In the genomic region with DNA sequence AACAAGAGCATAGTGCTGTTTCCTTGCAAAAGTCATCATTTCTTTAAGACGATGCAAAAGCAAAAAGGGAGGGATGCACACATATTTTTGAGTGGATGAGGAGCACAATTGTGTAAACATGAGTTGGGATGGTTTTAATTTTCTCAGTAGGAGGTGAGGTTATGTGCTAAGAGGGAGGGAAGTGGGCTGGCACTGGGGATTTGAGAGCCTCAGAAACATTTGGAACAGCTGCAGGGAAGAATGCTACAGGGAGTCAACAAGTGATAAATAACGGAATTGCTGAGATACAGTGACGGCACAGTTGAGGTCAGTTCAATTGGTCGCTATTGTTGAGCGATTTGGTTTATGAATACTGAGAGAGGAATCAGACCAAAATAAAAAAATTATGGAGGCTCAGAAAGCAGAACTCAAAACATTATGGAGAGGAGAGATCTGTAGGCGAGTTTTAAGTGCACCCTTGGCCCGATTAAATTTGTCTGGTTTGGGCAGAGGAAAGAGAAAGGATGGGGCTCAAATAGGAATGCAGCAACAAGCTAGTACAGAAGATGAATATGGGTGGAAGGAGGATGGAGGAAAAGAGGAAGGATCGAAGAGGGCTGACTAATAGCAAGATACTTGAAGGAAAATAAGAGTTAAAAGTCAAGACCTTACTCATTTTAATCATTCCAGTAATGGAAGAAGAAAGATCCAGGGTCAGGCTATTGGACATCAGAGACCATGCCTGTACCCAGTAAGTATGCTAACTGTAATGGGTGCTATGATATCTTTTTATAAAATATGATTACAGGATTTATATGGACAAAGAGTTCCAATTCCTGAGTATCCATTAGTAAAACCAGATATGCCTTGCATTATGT, we compare ENCODE assay signal across 11 mouse cellular contexts.
DNase-seq lines count a peak whose midpoint lies in the region; ATAC-seq and TF ChIP-seq lines count a peak whose summit lies in the region.
"Had no signal": no experiment of that assay in that cellular context is flagged by ENCODE, and none has a peak within 500 bp of the region (broad histone marks: within the 10 kb centered on the region; RNA-seq: fewer than 3 reads in every experiment).

No protein-coding gene starts in this region.

- H3K4me3 ChIP-seq in kidney, embryonic 16.5 days (ENCODE audit: low read length) = no peak overlapping the region
- H3K4me3 ChIP-seq in cerebellum, adult 2 months (replicated peaks; ENCODE audit: insufficient read depth, low read depth, low read length) = no peak overlapping the region
- H3K4me3 ChIP-seq in midbrain, embryonic 10.5 days = no peak overlapping the region

- 33% methylated on average over 8 of the region's 8 CpGs for WGBS in kidney, embryonic 16.5 days
- WGBS in cerebellum, adult 2 months = 76% methylated on average over 8 of the region's 8 CpGs
- WGBS in midbrain, embryonic 10.5 days = 75% methylated on average over 8 of the region's 8 CpGs

- no peaks in the 10 kb centered on the region for H3K36me3 ChIP-seq in kidney, embryonic 16.5 days (ENCODE audit: insufficient read depth, low read length)
- no peaks in the 10 kb centered on the region for H3K36me3 ChIP-seq in midbrain, embryonic 10.5 days

- TF ChIP-seq CTCF in cerebellum, adult 2 months (IDR thresholded peaks at IDR 0.05; ENCODE audit: borderline replicate concordance, insufficient read depth, low read depth, low read length) = no peak

- peaks cover 7% of the 10 kb centered on the region; the same call in 1 of the 2 replicates for H3K4me1 ChIP-seq in kidney, embryonic 16.5 days (ENCODE audit: insufficient read depth, low read length)
- H3K4me1 ChIP-seq in cerebellum, adult 2 months (ENCODE audit: control insufficient read depth, insufficient read depth, low read length) = no peaks in the 10 kb centered on the region
- H3K4me1 ChIP-seq in midbrain, embryonic 10.5 days = no peaks in the 10 kb centered on the region

- no peak for TF ChIP-seq POLR2A in cerebellum, adult 2 months (IDR thresholded peaks at IDR 0.05; ENCODE audit: borderline replicate concordance, insufficient read depth, low read length)

- H3K9me3 ChIP-seq in kidney, embryonic 16.5 days (ENCODE audit: low read length) = peaks cover 4% of the 10 kb centered on the region; the same call in 1 of the 2 replicates
- H3K9me3 ChIP-seq in midbrain, embryonic 10.5 days (replicated peaks) = no peaks in the 10 kb centered on the region

- no peak overlapping the region for H3K9ac ChIP-seq in kidney, embryonic 16.5 days (replicated peaks; ENCODE audit: low read length)
- H3K9ac ChIP-seq: hindbrain, embryonic 14.5 days had no signal

- peak overlapping the region; percentile 45; the same call in 1 of the 2 replicates for H3K27ac ChIP-seq in kidney, embryonic 16.5 days (ENCODE audit: low read length)
- no peak overlapping the region for H3K27ac ChIP-seq in cerebellum, adult 2 months (ENCODE audit: insufficient read depth, low read length)
- H3K27ac ChIP-seq in midbrain, embryonic 10.5 days (replicated peaks) = no peak overlapping the region
- H3K27ac ChIP-seq: hindbrain, embryonic 14.5 days had no signal

- H3K4me2 ChIP-seq in kidney, embryonic 16.5 days (replicated peaks; ENCODE audit: low read depth, low read length) = 0 out of 2 replicates have a peak overlapping the region, but pooled peaks have one; percentile 14
- H3K4me2 ChIP-seq: hindbrain, embryonic 14.5 days had no signal

- peak; percentile 63; the same call in 1 of the 2 replicates for ATAC-seq in kidney, embryonic 16.5 days (ENCODE audit: low FRiP score, low TSS enrichment)
- ATAC-seq: lung, postnatal 0 days had no signal

- H3K27me3 ChIP-seq in kidney, embryonic 16.5 days (ENCODE audit: insufficient read depth, low read length) = no peaks in the 10 kb centered on the region
- H3K27me3 ChIP-seq in cerebellum, adult 2 months (ENCODE audit: control insufficient read depth, insufficient read depth, low read length) = no peaks in the 10 kb centered on the region
- H3K27me3 ChIP-seq in midbrain, embryonic 10.5 days (ENCODE audit: low read depth, poor library complexity, severe bottlenecking) = no peaks in the 10 kb centered on the region

- DNase-seq in 3T3-L1 (ENCODE audit: low read depth, low spot score) (peak; percentile 32), adipocyte (ENCODE audit: low spot score) (peak; percentile 49)
- peak; percentile 13 for DNase-seq in fibroblast of lung, adult 2 months (ENCODE audit: low read depth)
- no peak for DNase-seq in frontal cortex, adult 2 months (ENCODE audit: extremely low spot score in 1 of 2, low spot score in 1 of 2)
- no peak for DNase-seq in layer of hippocampus, postnatal 10 days (ENCODE audit: low spot score in 2 of 2)
- DNase-seq in cerebellum, adult 2 months = no peak
- no peak for DNase-seq in midbrain, embryonic 10.5 days (ENCODE audit: low spot score)
- DNase-seq: adrenal gland, adult 8-10 months had no signal

Comparison
In these comparisons a context has a peak if more than half of its experiments do, and no peak if none do; other contexts are left out.
1. DNase-seq: peak in 3T3-L1 (single experiment), adipocyte (single experiment) and fibroblast of lung, adult 2 months (single experiment); none in frontal cortex, adult 2 months (0 of 2), layer of hippocampus, postnatal 10 days (0 of 2), cerebellum, adult 2 months (0 of 2) and midbrain, embryonic 10.5 days (single experiment).